Mouse (Mus musculus): ENCODE results near the gene Ifna7.

Ifna7 gene

DNA sequence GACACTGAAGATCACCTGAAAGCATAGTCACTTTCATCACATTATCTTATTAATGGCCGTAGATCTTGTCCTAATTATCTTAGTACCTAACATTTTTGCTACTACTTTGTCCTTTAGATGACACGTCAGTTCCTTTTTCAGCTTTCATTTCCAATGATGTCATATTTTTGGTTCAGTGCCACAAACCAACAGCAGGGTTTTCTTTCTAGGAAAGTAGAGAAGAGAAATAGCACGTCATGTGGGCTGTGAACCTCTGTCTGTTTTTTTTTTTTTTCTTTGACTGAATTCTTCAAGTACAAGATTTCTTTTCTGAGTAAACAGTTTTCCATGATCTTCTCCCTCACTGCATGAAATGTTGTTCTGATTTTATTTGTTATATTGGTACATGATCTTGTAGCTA lies 24.0 kb downstream of the Ifna7 start:
- no peak for DNase-seq (ENCODE audit: low read depth, low spot score)

DNA sequence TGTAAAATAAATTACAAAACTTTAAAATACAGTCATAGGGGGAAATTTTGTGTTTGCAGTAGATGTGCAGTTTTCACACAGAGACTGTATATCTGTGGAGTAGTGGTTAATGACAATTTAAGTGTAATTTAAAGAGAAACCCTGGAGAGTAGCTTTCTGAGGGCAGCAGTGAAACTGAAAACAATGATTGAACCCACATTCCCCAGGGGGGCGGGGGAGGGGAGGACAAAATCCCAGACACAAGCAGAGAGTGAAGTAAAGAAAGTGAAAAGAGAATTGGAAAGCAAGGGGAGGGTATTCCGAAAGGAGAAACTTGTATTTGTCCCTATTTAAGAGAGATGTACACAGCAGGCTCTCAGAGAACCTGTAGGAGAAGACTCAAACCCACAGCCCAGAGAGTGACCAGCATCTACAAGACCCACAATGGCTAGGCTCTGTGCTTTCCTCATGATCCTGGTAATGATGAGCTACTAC lies 25.4 kb downstream of the Ifna7 start, which contains the start of gene Ifna4:
Ifna4 (plus strand) TSS at position 424 of the 474 bp plus-strand sequence.
- DNase-seq (ENCODE audit: low read depth, low spot score): no peak

DNA sequence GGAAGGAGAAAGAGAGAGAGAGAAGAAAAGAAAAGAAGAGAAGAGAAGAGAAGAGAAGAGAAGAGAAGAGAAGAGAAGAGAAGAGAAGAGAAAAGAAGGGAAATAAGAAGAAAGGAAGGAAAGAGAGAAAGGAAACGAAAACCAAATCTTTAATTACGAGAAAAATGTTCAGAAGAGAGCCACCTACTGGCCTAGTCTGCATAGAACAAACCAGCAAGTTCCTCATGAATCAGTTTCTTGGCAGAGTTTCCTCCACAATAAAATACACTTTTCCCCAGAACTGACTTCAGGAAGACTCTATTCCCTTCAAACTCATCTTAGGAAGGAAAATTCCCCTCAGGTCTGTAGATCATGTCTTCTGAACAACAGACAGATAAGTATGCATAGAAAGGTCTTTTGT lies 29.3 kb downstream of the Ifna7 start:
- peak; percentile 53 for DNase-seq (ENCODE audit: low read depth, low spot score)

DNA sequence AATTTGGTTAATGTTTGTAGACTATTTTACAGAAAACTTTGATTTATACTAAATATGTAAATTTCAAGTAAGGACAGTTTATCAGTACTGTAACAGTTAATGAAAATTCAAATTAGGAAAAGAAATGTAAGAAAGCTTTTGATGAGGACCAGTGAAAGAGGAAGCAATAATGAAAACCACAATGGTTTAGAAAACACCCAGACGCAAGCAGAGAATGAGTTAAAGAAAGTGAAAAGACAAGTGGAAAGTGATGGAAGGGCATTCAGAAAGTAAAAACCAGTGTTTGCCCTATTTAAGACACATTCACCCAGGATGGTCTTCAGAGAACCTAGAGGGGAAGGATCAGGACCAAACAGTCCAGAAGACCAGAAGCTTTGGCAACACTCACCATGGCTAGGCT lies 33.7 kb downstream of the Ifna7 start, which contains the start of gene Ifna1:
Ifna1 (plus strand) TSS at position 390 of the 400 bp plus-strand sequence.
- DNase-seq (ENCODE audit: low read depth, low spot score): no peak

DNA sequence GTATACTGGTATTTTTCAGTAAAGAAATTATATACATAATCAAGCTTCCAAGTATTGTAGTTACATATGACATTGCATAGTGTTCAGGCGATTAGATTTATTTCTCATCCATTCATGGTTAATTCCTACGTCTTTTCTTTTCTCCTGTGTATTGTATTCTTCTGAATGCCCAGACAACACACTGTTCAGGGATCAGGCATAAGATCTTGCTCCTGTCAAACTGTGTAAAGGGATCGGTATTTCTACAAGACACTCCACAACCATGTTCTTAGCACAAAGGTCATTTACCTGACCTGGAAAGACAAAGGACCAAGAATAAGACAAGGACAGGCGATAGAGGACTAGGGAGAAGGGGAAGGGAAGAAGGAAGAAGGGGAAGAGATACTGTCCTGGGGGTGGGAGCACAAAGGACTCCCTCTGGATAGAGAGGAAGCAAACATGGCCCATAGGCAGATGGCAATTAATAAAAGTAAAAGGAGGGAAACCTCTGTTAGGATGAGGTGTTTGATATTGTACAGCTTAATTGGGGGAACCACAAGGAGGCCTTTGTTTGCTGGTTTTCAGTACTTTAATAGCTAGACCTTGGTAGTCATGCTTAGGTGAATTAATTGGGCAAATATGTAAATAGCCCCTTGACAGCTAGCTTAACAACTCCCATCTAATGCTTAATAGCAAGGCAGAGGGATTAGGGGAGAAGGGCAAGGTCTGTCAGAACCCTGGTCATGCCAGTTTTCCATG lies 35.2 kb downstream of the Ifna7 start:
- no peak for DNase-seq (ENCODE audit: low read depth, low spot score)

DNA sequence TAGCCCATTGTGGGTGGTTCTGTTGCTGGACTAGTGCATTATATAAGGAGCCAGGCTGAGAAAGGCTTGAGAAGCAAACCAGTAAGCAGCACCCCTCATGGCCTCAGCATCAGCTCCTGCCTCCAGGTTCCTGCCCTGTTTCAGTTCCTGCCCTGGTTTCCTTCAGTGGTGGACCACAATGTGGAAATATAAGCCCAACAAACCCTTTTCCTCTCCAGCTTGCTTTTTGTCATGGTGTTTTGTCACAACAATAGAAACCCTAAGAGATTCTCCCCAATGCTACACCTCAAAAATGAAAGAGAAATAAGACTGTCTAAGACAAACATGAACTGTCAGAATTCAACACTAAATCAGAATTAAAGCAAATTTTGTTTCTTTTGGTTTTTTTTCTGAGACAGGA lies 43.2 kb downstream of the Ifna7 start:
- DNase-seq (ENCODE audit: low read depth, low spot score): no peak

DNA sequence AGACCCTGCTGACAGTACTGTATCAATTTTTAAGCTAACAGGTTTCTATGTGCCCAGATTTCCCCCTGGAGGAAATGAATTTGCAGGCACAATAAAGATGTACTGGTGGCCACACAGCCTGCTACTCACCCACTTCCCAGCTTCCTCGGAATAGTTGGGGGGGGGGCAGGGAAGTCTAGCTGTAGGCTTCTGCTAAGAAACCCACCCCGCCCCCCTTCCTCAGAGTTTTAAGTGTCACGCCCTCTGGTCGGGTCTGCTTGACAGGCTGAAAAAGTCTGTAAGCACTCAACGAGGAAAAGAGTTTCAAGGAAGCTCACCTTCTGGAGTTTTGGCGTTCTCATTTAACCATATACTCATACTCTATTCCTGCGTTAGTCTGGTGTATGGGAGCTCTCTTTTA lies 47.3 kb downstream of the Ifna7 start:
- no peak for DNase-seq (ENCODE audit: low read depth, low spot score)

DNA sequence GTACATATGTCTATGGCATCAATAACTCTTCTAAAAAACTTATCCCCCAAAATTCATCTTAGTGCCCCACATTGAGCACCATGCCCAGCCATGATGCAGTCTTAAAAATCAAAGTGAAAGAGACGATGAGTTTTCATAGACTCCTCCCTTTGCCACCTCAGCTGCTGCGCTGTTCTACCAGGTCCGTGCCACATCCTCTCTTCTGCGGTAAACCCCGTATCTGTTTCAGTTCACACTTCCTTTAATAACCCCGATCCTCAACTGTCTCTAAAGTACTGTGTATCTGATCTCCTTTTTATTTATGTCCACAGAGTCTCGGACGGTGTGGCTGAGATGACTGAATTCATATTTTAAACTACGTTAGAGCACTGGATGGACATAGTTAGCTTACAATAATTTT lies 48.6 kb downstream of the Ifna7 start:
- peak; percentile 90 for DNase-seq (ENCODE audit: low read depth, low spot score)

DNA sequence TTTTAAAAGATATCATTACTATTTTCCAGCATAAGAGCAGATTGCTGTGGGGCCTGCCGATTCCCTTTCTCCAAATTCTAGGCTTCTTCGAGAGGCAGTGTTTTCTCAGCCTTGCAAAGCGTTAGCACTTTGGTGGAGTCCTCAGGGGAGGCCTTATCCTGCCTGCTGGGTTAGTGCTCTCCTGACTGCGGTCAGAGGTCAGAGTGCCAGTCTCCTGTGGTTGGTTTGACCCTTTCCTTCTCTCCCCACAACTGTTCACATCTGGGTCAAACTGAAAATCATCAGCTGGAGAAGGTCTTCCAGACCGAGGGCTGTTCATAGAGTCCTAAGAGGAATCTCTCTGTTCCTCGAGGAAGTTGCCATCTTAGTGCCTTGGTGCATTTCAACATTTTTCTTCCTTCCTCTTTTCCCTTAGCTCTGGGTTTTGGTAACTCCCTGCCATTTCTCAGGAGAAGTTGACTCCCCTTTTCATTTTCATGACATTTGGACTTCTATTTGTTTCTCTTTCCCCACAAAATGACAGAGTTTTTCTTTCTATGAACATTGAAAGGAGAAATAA lies 49.1 kb downstream of the Ifna7 start:
- DNase-seq (ENCODE audit: low read depth, low spot score): no peak

All from CD4-positive, CD25-positive, alpha-beta regulatory T cell, adult 2 months (primary cell).